Mouse (Mus musculus): ENCODE results near the gene Cnih4. TPM values are rescaled to one million over a fixed set of nuclear protein-coding genes. Genes with fewer than 3 reads are reported as not detected.

The Cnih4 gene
- total RNA-seq, 2 experiments from 2014 or later, result 48.2 to 57.8 TPM

- peak; percentile 48 to 50 for DNase-seq (ENCODE audit: low spot score in 2 of 2)
Observed at GRCm38 (mm10) chr1:181210601-181211402, 66.3 kb downstream of the Cnih4 start.

GRCm38 (mm10) chr1:181211403-181211919 lies 67.0 kb downstream of the Cnih4 start:
- DNase-seq (ENCODE audit: low spot score in 2 of 2), result peak in 1 of 2 experiments; percentile 47

- DNase-seq (ENCODE audit: low spot score in 2 of 2), result peak; percentile 72 to 76
Observed at GRCm38 (mm10) chr1:181211920-181212633, 67.6 kb downstream of the Cnih4 start, which contains the start of gene Wdr26. Gene Wdr26, minus strand, starts transcription at chr1:181212001.

GRCm38 (mm10) chr1:181214296-181215035 lies 70.0 kb downstream of the Cnih4 start:
- no peak for DNase-seq (ENCODE audit: low spot score in 2 of 2)

- DNase-seq (ENCODE audit: low spot score in 2 of 2), result no peak
Observed at GRCm38 (mm10) chr1:181216315-181216714, 71.8 kb downstream of the Cnih4 start.

Other genes with a start within 250 kb of the Cnih4 start
- 10 to 100 TPM; 30.3 to 34.3 TPM for gene Pycr2, start 240.4 kb upstream of the Cnih4 start, total RNA-seq (2021)
- gene Lefty1, start 209.7 kb upstream of the Cnih4 start, total RNA-seq (2021), result 1 to 10 TPM; 3.3 to 5.7 TPM
- gene Tmem63a, start 202.3 kb upstream of the Cnih4 start, total RNA-seq (2021), result 10 to 100 TPM; 44.7 to 77.9 TPM
- gene Ephx1, start 123.8 kb upstream of the Cnih4 start, total RNA-seq (2021), result 100 to 1,000 TPM; 198 to 228 TPM
- gene 9130409I23Rik, start 93.5 kb upstream of the Cnih4 start, total RNA-seq (2021), result not detected
- 10 to 100 TPM; 17.4 to 19.2 TPM for gene Nvl, start 489 bp upstream of the Cnih4 start, total RNA-seq (2021)
- gene Wdr26, start 67.3 kb downstream of the Cnih4 start, total RNA-seq (2021), result 100 to 1,000 TPM; 117 to 139 TPM
- gene Cnih3, start 207.9 kb downstream of the Cnih4 start, total RNA-seq (2021), result not detected